Mouse (Mus musculus) midbrain, embryonic 10.5 days (tissue): ENCODE data around the gene Gdpd3. TPM values are rescaled to one million over a fixed set of nuclear protein-coding genes. Genes with fewer than 3 reads are reported as not detected.

Experiments
- DNase-seq: peaks from one replicate; pipeline ENCODE4 v3.0.0-alpha.2; 2017; ENCODE audit warnings: low spot score
- H3K27ac ChIP-seq: fragments of 300-500 bp; sonication (generic); replicated peaks from 2 replicates; pipeline ENCODE4 v1.5.1; 2016; ENCODE audit warnings: mild to moderate bottlenecking
- H3K27me3 ChIP-seq: fragments of 300-500 bp; sonication (generic); 2 replicates; pipeline ENCODE4 v1.6.1; 2016; ENCODE audit warnings: low read depth, mild to moderate bottlenecking; ENCODE audit not compliant: poor library complexity, severe bottlenecking
- H3K36me3 ChIP-seq: fragments of 300-500 bp; sonication (generic); 2 replicates; pipeline ENCODE4 v1.6.1; 2016; ENCODE audit warnings: mild to moderate bottlenecking, moderate library complexity
- H3K4me1 ChIP-seq: fragments of 300-500 bp; sonication (generic); 2 replicates; pipeline ENCODE4 v1.6.1; 2016
- H3K4me3 ChIP-seq: fragments of 300-500 bp; sonication (generic); 2 replicates; pipeline ENCODE4 v1.5.1; 2016; ENCODE audit warnings: mild to moderate bottlenecking, moderate library complexity
- H3K9me3 ChIP-seq: fragments of 300-500 bp; sonication (generic); replicated peaks from 2 replicates; pipeline ENCODE4 v1.6.1; 2016; ENCODE audit warnings: mild to moderate bottlenecking
- WGBS: fragments of 180-500 bp; shearing (Covaris S2); methylation state at CpG from one replicate; pipeline ENCODE4 v1.1.7; 2016; 5-methylcytosine and 5-hydroxymethylcytosine counted together
- polyA plus RNA-seq: library from polyadenylated mRNA; unstranded; fragments of >200 nt; fragmentation: Nextera tagmentation; extraction: Ambion mirVana; gene quantifications from 2 replicates; pipeline ENCODE4 v1.2.1, GENCODE M21; 2016

Gene Gdpd3
- polyA plus RNA-seq, 1 experiment from 2014 or later, result 1.1 TPM

DNA sequence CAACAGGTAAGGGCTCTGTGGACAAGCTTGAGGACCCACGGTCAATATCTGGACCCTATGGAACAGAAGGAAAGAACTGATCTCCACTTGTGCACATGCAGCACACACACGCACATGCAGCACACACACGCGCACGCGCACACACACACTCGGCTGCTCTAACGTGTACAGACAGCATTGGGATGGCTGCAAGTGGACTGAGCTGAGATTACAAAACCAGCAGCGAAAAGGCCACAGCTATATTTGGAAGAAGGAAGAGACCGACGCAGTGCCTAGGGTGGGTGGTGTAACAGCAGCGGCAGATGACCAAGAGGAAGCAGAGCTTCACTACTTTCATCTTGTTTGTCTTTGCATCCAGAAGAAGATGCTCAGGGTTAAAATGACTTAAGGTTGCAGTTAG, 20.1 kb upstream of the Gdpd3 start:
- no peak for DNase-seq
- H3K9me3 ChIP-seq, result no peaks in the 10 kb centered on the region
- 95% methylated on average over 12 of the region's 12 CpGs for WGBS
- H3K4me3 ChIP-seq, result no peak overlapping the region
- no peaks in the 10 kb centered on the region for H3K36me3 ChIP-seq
- H3K4me1 ChIP-seq, result peaks cover 4% of the 10 kb centered on the region; the same call in 1 of the 2 replicates
- no peaks in the 10 kb centered on the region for H3K27me3 ChIP-seq
- H3K27ac ChIP-seq, result no peak overlapping the region

GRCm38 (mm10) chr7:126746798-126747197, 19.3 kb upstream of the Gdpd3 start:
- Histone ChIP-seq H3K27ac (no peak overlapping the region; the same call in 1 of the 2 replicates), H3K9me3 (no peaks in the 10 kb centered on the region), H3K4me3 (no peak overlapping the region), H3K4me1 (peaks cover 4% of the 10 kb centered on the region; the same call in 1 of the 2 replicates), H3K36me3 (no peaks in the 10 kb centered on the region), H3K27me3 (no peaks in the 10 kb centered on the region)
- no peak for DNase-seq
- 55% methylated on average over 6 of the region's 6 CpGs for WGBS

DNA sequence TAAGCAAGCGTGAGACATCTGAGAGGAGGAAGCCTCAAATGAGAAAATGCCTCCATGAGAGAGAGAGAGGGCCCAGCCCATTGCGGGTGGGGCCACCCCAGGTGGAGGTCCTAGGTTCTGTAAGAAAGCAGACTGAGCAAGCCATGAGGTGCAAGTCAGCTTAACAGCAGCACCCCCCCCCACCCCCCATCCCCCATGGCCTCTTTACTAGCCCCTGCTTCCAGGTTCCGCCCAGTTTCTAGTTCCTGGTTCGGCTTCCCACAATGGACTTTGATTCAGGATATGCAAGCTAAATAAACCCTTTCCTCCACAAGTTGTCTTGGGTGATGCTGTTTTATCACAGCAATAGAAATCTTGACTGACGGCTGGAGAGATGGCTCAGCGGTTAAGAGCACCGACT, 17.3 kb upstream of the Gdpd3 start:
- no peaks in the 10 kb centered on the region for H3K36me3 ChIP-seq
- no peak for DNase-seq
- no peaks in the 10 kb centered on the region for H3K27me3 ChIP-seq
- H3K9me3 ChIP-seq, result no peaks in the 10 kb centered on the region
- 78% methylated on average over 7 of the region's 7 CpGs for WGBS
- peaks cover 4% of the 10 kb centered on the region; the same call in 1 of the 2 replicates for H3K4me1 ChIP-seq
- H3K27ac ChIP-seq, result no peak overlapping the region
- no peak overlapping the region for H3K4me3 ChIP-seq

- peaks cover 9% of the 10 kb centered on the region; the same call in 1 of the 2 replicates for H3K4me1 ChIP-seq
- DNase-seq, result no peak
- H3K27me3 ChIP-seq, result no peaks in the 10 kb centered on the region
- H3K4me3 ChIP-seq, result no peak overlapping the region
- 95% methylated on average over 17 of the region's 17 CpGs for WGBS
- H3K9me3 ChIP-seq, result no peaks in the 10 kb centered on the region
- H3K36me3 ChIP-seq, result no peaks in the 10 kb centered on the region
- H3K27ac ChIP-seq, result no peak overlapping the region
Measured at GRCm38 (mm10) chr7:126749582-126750343, 16.4 kb upstream of the Gdpd3 start.

DNA sequence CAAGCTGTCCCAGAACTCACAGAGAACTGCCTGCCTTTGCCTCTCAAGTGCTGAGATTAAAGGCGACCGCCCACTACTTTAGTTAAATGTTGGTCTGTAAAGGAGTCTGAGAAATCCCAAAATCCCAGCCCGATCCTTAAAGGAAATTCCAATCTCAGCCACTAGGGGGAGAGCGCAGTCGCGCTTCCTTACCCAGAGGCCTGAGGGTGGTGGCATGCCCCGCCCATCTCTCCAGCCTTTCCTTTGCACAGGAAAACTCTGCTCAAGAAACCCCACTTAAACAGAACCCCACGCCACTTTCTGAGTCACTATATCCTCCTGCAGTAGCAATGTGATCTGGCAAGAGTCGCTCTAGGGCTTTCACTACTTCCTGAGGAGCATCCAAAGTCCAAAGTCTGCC, 11.3 kb upstream of the Gdpd3 start:
- peak overlapping the region; percentile 76 for H3K27ac ChIP-seq
- peaks cover 18% of the 10 kb centered on the region for H3K4me1 ChIP-seq
- H3K27me3 ChIP-seq, result no peaks in the 10 kb centered on the region
- H3K36me3 ChIP-seq, result no peaks in the 10 kb centered on the region
- H3K9me3 ChIP-seq, result no peaks in the 10 kb centered on the region
- DNase-seq, result peak; percentile 81
- WGBS, result 2% methylated on average over 9 of the region's 9 CpGs
- H3K4me3 ChIP-seq, result 0 out of 2 replicates have a peak overlapping the region, but pooled peaks have one; percentile 12

DNA sequence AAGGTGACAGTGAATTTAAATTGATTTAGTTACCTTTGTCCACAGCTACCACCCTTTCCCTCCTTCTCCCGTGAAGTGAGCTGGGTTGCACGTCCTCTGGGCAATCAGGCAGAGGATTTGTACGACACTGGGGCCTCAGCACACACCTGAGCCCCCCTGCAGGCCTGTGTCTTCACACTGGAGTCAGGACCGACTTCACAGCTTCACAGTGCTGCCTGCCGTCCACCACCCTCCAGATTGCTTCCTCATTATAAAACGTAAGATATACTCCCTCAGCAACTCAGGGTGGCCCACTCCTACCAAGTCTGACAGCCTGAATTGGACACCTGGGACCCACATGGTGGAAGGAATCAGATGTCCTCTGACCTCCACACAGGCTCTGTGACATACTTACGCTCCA, 7.6 kb upstream of the Gdpd3 start:
- peak overlapping the region; percentile 95 for H3K27ac ChIP-seq
- peaks cover 23% of the 10 kb centered on the region for H3K36me3 ChIP-seq
- DNase-seq, result no peak
- no peaks in the 10 kb centered on the region for H3K9me3 ChIP-seq
- peak overlapping the region; percentile 80; the same call in 1 of the 2 replicates for H3K4me3 ChIP-seq
- H3K27me3 ChIP-seq, result no peaks in the 10 kb centered on the region
- 73% methylated on average over 7 of the region's 7 CpGs for WGBS
- H3K4me1 ChIP-seq, result peaks cover 48% of the 10 kb centered on the region

DNA sequence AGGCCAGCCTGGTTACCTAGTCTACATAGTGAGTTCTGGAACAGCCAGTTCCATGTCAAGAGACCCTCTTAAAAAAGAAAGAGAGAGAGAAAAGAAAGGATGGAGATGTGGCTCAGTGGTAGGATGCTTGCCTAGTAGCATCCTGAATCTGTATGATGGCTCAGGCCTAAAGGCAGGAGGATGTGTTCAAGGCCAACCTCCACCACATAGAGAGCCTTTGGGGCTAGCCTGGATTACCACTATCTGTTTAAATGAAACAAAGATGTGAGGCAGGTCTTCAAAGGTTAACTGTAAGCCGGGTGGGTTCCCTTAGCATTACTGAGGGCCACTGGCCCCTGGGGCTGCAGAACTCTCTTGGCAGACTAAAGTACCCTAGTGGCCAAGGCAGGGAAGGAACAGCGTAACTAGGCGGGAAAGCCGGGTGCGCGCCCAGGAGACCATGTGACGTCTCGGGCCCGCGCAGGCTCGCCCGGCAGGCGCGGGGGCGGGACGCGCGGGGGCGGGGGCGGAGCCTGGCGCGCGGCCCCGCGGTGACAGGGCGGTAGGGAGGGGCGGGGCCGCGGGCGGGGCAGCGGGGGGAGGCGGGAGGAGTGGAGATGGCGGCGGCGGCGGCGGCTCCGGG, 7.0 kb upstream of the Gdpd3 start, which contains the start of gene Mapk3:
Gene Mapk3 (plus strand): TSS at position 552 of the 622 bp plus-strand sequence.
- no peaks in the 10 kb centered on the region for H3K27me3 ChIP-seq
- no peaks in the 10 kb centered on the region for H3K9me3 ChIP-seq
- peak within 1 kb of the TSS; percentile 80 for H3K4me3 ChIP-seq
- peak within 1 kb of the TSS; percentile 95 for H3K27ac ChIP-seq
- H3K36me3 ChIP-seq, result peaks cover 29% of the 10 kb centered on the region
- WGBS, result under 1% methylated on average over 15 of the region's 38 CpGs
- DNase-seq, result peak; percentile 92
- peaks cover 48% of the 10 kb centered on the region for H3K4me1 ChIP-seq

DNA sequence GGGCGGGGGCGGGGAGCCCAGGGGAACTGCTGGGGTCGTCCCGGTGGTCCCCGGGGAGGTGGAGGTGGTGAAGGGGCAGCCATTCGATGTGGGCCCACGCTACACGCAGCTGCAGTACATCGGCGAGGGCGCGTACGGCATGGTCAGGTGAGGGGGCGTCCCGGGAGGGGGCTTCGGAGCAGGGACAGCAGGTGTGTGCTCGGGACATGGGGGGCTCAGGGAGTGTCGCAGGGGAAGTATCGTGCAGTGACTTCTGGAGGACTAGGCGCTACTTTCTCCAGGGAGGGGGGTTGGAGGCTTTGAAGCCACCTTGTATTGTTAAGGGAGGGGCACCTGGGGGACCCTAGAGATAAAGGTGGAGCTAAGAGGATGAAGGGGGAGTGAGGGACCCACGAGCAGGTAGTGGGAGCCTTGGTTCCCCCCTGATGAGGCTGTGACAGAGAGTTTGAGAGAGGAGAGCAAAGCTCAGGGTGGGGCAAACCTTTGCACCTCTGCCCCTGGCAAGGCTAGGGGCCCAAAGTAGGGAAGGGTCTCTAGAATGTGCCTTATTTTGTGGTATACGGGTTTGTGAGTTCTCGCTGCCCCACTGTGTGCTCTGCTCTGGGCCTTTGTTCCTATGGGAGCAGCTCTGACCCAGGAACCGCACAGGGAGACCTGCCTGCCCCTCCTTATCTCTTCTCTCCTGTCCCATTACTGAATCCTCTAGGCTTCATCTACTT, 6.3 kb upstream of the Gdpd3 start:
- Histone ChIP-seq H3K4me3 (peak overlapping the region; percentile 80), H3K27me3 (no peaks in the 10 kb centered on the region), H3K27ac (peak overlapping the region; percentile 95), H3K4me1 (peaks cover 42% of the 10 kb centered on the region), H3K9me3 (no peaks in the 10 kb centered on the region), H3K36me3 (peaks cover 36% of the 10 kb centered on the region)
- under 1% methylated on average over 23 of the region's 24 CpGs for WGBS
- no peak for DNase-seq

DNA sequence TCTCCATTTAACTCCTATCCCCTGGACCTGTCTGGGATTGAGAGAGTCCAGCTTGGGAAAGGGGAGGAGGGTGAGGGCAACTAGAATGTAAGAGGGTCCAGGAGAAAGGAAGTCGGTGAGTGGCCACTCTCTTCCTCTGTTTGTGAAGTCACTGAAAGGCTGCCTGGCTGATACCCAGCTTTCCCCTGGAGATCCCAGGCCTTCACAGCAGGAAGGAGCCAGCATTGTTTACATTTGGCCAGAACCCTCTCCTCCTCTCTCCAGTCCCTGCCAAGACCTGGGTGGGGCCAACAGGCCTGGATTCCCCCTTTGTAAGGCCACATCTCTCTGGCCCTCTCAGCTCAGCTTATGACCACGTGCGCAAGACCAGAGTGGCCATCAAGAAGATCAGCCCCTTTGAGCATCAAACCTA, 5.7 kb upstream of the Gdpd3 start:
- peak; percentile 41 for DNase-seq
- peaks cover 37% of the 10 kb centered on the region for H3K4me1 ChIP-seq

GRCm38 (mm10) chr7:126760956-126761355, 5.2 kb upstream of the Gdpd3 start:
- no peak for DNase-seq
- 81% methylated on average over 4 of the region's 4 CpGs for WGBS
- H3K9me3 ChIP-seq, result no peaks in the 10 kb centered on the region
- H3K4me1 ChIP-seq, result peaks cover 37% of the 10 kb centered on the region
- no peaks in the 10 kb centered on the region for H3K27me3 ChIP-seq
- peaks cover 47% of the 10 kb centered on the region for H3K36me3 ChIP-seq
- H3K27ac ChIP-seq, result peak overlapping the region; percentile 95
- peak overlapping the region; percentile 80 for H3K4me3 ChIP-seq

More for the DNA sequence above, 5.7 kb upstream of the Gdpd3 start:
- H3K27ac ChIP-seq, result peak overlapping the region; percentile 95
- peaks cover 42% of the 10 kb centered on the region for H3K36me3 ChIP-seq
- WGBS, result 24% methylated on average over 3 of the region's 3 CpGs
- H3K27me3 ChIP-seq, result no peaks in the 10 kb centered on the region
- no peaks in the 10 kb centered on the region for H3K9me3 ChIP-seq
- peak overlapping the region; percentile 80 for H3K4me3 ChIP-seq

DNA sequence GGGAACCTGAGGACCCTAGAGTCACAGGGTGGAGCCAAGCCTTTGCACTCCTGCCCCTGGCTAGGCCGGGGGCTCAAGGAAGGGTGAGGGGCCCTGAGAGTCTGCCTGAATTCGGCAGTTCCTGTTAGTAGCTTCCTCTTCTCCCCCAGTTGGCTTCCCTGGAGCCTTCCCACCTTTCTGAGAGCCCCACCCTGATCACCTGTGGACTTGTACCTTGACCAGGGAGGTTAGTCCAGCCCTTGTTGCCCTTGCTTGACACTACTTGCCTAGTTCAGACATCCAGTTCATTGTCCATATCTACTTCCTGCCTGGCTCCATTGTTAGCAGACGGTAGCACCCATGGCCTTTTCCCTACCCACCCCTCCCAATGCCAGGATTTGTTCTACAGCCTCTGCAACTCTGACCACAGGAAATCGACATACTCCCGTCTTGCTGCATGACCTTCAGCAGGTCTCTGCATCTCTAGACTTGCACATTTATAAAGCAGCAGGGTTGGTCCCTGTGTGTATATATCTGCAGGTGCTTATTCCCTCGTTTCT, 4.5 kb upstream of the Gdpd3 start:
- Histone ChIP-seq H3K27ac (peak overlapping the region; percentile 95; the same call in 1 of the 2 replicates), H3K9me3 (no peaks in the 10 kb centered on the region), H3K4me3 (peak overlapping the region; percentile 80; the same call in 1 of the 2 replicates), H3K36me3 (peaks cover 54% of the 10 kb centered on the region), H3K4me1 (peaks cover 37% of the 10 kb centered on the region), H3K27me3 (no peaks in the 10 kb centered on the region)
- 84% methylated on average over 6 of the region's 6 CpGs for WGBS
- DNase-seq, result no peak

DNA sequence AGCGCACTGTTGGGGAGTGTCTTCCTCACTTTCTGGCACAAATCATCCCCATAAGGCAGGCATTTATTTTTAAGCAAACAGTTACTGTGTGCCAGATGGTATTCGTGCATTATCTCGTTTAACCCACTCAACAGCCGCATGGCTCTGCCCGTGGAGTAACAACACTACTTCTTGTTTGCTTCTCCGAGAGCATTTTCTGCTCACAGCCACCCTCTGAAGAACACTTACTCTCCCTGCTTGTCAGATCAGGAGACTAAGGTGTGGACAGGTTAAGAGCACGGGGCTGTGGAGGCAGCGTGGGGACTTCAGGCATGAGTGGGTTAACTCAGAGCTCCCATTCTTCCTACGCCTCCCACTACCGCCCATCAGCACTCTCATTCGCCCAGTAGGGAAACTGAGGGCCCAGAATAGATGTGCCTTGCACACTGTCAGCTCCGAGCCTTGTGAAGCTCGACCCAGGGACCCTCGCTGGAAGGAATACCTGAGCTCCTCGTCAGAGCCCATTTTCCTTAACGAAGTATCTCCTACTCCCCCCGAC, 3.6 kb upstream of the Gdpd3 start:
- Histone ChIP-seq H3K27me3 (no peaks in the 10 kb centered on the region), H3K27ac (0 out of 2 replicates have a peak overlapping the region, but pooled peaks have one; percentile 0), H3K36me3 (peaks cover 63% of the 10 kb centered on the region), H3K4me1 (peaks cover 37% of the 10 kb centered on the region), H3K9me3 (no peaks in the 10 kb centered on the region), H3K4me3 (peak overlapping the region; percentile 2; the same call in 1 of the 2 replicates)
- WGBS, result 81% methylated on average over 17 of the region's 17 CpGs
- no peak for DNase-seq
